Mouse (Mus musculus) frontal cortex, postnatal 25 days (tissue): ENCODE data around the gene Cgnl1.
A peak's percentile ranks its signal among the peaks of the same experiment; 100 is the strongest.

ENCODE experiments used
- DNase-seq, 2 experiments: peaks; one replicate each; pipeline ENCODE4 v3.0.0; 2022; ENCODE audit warnings: low spot score in 2 of 2

The Cgnl1 gene

GRCm38 (mm10) chr9:71770991-71771767 is at the start of gene Cgnl1:
Gene Cgnl1, minus strand, starts transcription at chr9:71771602.
- no peak for DNase-seq

- DNase-seq: no peak
Observed at GRCm38 (mm10) chr9:71818453-71818852, 47.1 kb upstream of the Cgnl1 start.

- no peak for DNase-seq
Observed at GRCm38 (mm10) chr9:71816121-71816520, 44.7 kb upstream of the Cgnl1 start.

- DNase-seq: no peak
Observed at GRCm38 (mm10) chr9:71813565-71813964, 42.2 kb upstream of the Cgnl1 start.

- DNase-seq: no peak
Observed at GRCm38 (mm10) chr9:71812914-71813313, 41.5 kb upstream of the Cgnl1 start.

GRCm38 (mm10) chr9:71812402-71812801 is 41.0 kb upstream of the Cgnl1 start:
- no peak for DNase-seq

GRCm38 (mm10) chr9:71811404-71811803 is 40.0 kb upstream of the Cgnl1 start:
- DNase-seq: no peak

GRCm38 (mm10) chr9:71810723-71811122 is 39.3 kb upstream of the Cgnl1 start:
- no peak for DNase-seq

GRCm38 (mm10) chr9:71808640-71809254 is 37.3 kb upstream of the Cgnl1 start:
- no peak for DNase-seq

GRCm38 (mm10) chr9:71807801-71808200 is 36.4 kb upstream of the Cgnl1 start:
- DNase-seq: no peak

GRCm38 (mm10) chr9:71806422-71806805 is 35.0 kb upstream of the Cgnl1 start:
- DNase-seq: peak; percentile 58 to 70

GRCm38 (mm10) chr9:71805646-71806421 is 34.4 kb upstream of the Cgnl1 start:
- DNase-seq: no peak

GRCm38 (mm10) chr9:71804116-71804515 is 32.7 kb upstream of the Cgnl1 start:
- DNase-seq: no peak

GRCm38 (mm10) chr9:71803281-71803680 is 31.9 kb upstream of the Cgnl1 start:
- DNase-seq: no peak

GRCm38 (mm10) chr9:71799598-71799997 is 28.2 kb upstream of the Cgnl1 start:
- no peak for DNase-seq

- no peak for DNase-seq
Observed at GRCm38 (mm10) chr9:71798176-71798575, 26.8 kb upstream of the Cgnl1 start.

GRCm38 (mm10) chr9:71777404-71777803 is 6.0 kb upstream of the Cgnl1 start:
- DNase-seq: no peak

GRCm38 (mm10) chr9:71776337-71776736 is 4.9 kb upstream of the Cgnl1 start:
- DNase-seq: no peak

GRCm38 (mm10) chr9:71773563-71773962 is 2.2 kb upstream of the Cgnl1 start:
- DNase-seq: no peak

- no peak for DNase-seq
Observed at GRCm38 (mm10) chr9:71772338-71772737, 936 bp upstream of the Cgnl1 start.

GRCm38 (mm10) chr9:71770484-71770883 is 918 bp downstream of the Cgnl1 start:
- DNase-seq: no peak

- no peak for DNase-seq
Observed at GRCm38 (mm10) chr9:71769701-71770100, 1.7 kb downstream of the Cgnl1 start.

GRCm38 (mm10) chr9:71768119-71768518 is 3.3 kb downstream of the Cgnl1 start:
- DNase-seq: no peak
